Mouse (Mus musculus): ENCODE measurements at regions not wholly inside any gene's neighbourhood (a gene's known extent, or its start where the extent isn't known, plus 50 kb on each side); places are given as distances from the start of the nearest gene placed in this dataset.

- no peaks in the 10 kb centered on the region for H3K79me2 ChIP-seq (ENCODE audit: control insufficient read depth, insufficient read depth)
- no peak for TF ChIP-seq CEBPB (IDR thresholded peaks at IDR 0.05; ENCODE audit: low read depth)
- no peak for TF ChIP-seq USF1 (IDR thresholded peaks at IDR 0.05; ENCODE audit: low read depth)
- TF ChIP-seq MAX (IDR thresholded peaks at IDR 0.05) = no peak
- TF ChIP-seq MYOG (IDR thresholded peaks at IDR 0.05; ENCODE audit: control insufficient read depth, extremely low read depth, insufficient read length) = no peak
- H3K79me3 ChIP-seq (ENCODE audit: low read depth) = no peaks in the 10 kb centered on the region
- H3K36me3 ChIP-seq (ENCODE audit: control insufficient read depth, insufficient read depth) = no peaks in the 10 kb centered on the region
- no peak overlapping the region for H3K4me3 ChIP-seq (ENCODE audit: insufficient read depth, poor library complexity, severe bottlenecking)
- no peaks in the 10 kb centered on the region for H3K27me3 ChIP-seq (ENCODE audit: control insufficient read depth, insufficient read depth, insufficient read length)
- H3ac ChIP-seq (ENCODE audit: control insufficient read depth, insufficient read length, low read depth) = no peak overlapping the region
Measured at GRCm38 (mm10) chr15:59886036-59886435, 130.4 kb downstream of the 4933412E24Rik start.

- H3K36me3 ChIP-seq (ENCODE audit: control insufficient read depth, insufficient read depth) = no peaks in the 10 kb centered on the region
- no peak overlapping the region for H3K4me3 ChIP-seq (ENCODE audit: insufficient read depth, poor library complexity, severe bottlenecking)
- no peaks in the 10 kb centered on the region for H3K27me3 ChIP-seq (ENCODE audit: control insufficient read depth, insufficient read depth, insufficient read length)
- H3K79me3 ChIP-seq (ENCODE audit: low read depth) = no peaks in the 10 kb centered on the region
- no peak for TF ChIP-seq FOSL1 (IDR thresholded peaks at IDR 0.05; ENCODE audit: insufficient read depth, low read length, poor library complexity, severe bottlenecking)
- no peak for TF ChIP-seq CTCF (IDR thresholded peaks at IDR 0.05; ENCODE audit: control insufficient read depth, insufficient read depth, insufficient read length)
- TF ChIP-seq USF1 (IDR thresholded peaks at IDR 0.05; ENCODE audit: low read depth) = no peak
- no peaks in the 10 kb centered on the region for H3K79me2 ChIP-seq (ENCODE audit: control insufficient read depth, insufficient read depth)
- H3ac ChIP-seq (ENCODE audit: control insufficient read depth, insufficient read length, low read depth) = no peak overlapping the region
Measured at GRCm38 (mm10) chr15:59882444-59882843, 134.0 kb downstream of the 4933412E24Rik start.

GRCm38 (mm10) chr15:59880426-59880825, 136.0 kb downstream of the 4933412E24Rik start:
- Histone ChIP-seq H3ac (ENCODE audit: control insufficient read depth, insufficient read length, low read depth) (no peak overlapping the region), H3K4me3 (ENCODE audit: insufficient read depth, poor library complexity, severe bottlenecking) (no peak overlapping the region), H3K79me2 (ENCODE audit: control insufficient read depth, insufficient read depth) (no peaks in the 10 kb centered on the region), H3K27me3 (ENCODE audit: control insufficient read depth, insufficient read depth, insufficient read length) (peaks cover 4% of the 10 kb centered on the region), H3K79me3 (ENCODE audit: low read depth) (no peaks in the 10 kb centered on the region), H3K36me3 (ENCODE audit: control insufficient read depth, insufficient read depth) (no peaks in the 10 kb centered on the region)
- TF ChIP-seq CEBPB (IDR thresholded peaks at IDR 0.05; ENCODE audit: low read depth) (no peak), FOSL1 (IDR thresholded peaks at IDR 0.05; ENCODE audit: insufficient read depth, low read length, poor library complexity, severe bottlenecking) (no peak), CTCF (IDR thresholded peaks at IDR 0.05; ENCODE audit: control insufficient read depth, insufficient read depth, insufficient read length) (no peak), MYOG (IDR thresholded peaks at IDR 0.05; ENCODE audit: control insufficient read depth, extremely low read depth, insufficient read length) (no peak), MAX (IDR thresholded peaks at IDR 0.05) (no peak), USF1 (IDR thresholded peaks at IDR 0.05; ENCODE audit: low read depth) (no peak), MYOD1 (IDR thresholded peaks at IDR 0.05; ENCODE audit: control insufficient read depth, insufficient read length, low read depth) (no peak)

DNA sequence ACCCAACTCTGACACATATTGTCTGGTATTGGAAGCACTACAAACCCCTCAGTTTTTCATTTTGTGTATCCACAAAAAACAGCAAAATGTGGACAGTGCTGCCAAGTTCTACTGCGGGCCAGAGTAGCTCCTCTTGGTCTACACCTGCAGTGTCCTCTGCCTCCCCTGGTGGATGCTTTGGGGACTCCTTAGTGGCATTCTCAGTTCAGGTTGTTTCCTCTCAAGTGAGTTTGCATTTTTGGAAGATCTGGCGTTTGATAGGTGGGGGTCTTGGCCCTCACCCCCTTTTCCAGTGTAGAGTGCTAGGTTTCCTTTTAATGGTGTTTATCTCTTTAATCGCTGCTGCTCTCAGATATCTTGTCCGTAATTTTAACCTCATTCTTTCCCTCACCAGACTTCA, 137.1 kb downstream of the 4933412E24Rik start:
- Histone ChIP-seq H3ac (ENCODE audit: control insufficient read depth, insufficient read length, low read depth) (no peak overlapping the region), H3K79me2 (ENCODE audit: control insufficient read depth, insufficient read depth) (no peaks in the 10 kb centered on the region), H3K27me3 (ENCODE audit: control insufficient read depth, insufficient read depth, insufficient read length) (peaks cover 4% of the 10 kb centered on the region), H3K4me3 (ENCODE audit: insufficient read depth, poor library complexity, severe bottlenecking) (no peak overlapping the region), H3K79me3 (ENCODE audit: low read depth) (no peaks in the 10 kb centered on the region), H3K36me3 (ENCODE audit: control insufficient read depth, insufficient read depth) (no peaks in the 10 kb centered on the region)
- no peak for TF ChIP-seq USF1 (IDR thresholded peaks at IDR 0.05; ENCODE audit: low read depth)
- no peak for TF ChIP-seq CEBPB (IDR thresholded peaks at IDR 0.05; ENCODE audit: low read depth)
- no peak for TF ChIP-seq FOSL1 (IDR thresholded peaks at IDR 0.05; ENCODE audit: insufficient read depth, low read length, poor library complexity, severe bottlenecking)
- no peak for TF ChIP-seq CTCF (IDR thresholded peaks at IDR 0.05; ENCODE audit: control insufficient read depth, insufficient read depth, insufficient read length)
- no peak for TF ChIP-seq MYOG (IDR thresholded peaks at IDR 0.05; ENCODE audit: control insufficient read depth, extremely low read depth, insufficient read length)
- TF ChIP-seq MAX (IDR thresholded peaks at IDR 0.05) = no peak
- TF ChIP-seq MYOD1 (IDR thresholded peaks at IDR 0.05; ENCODE audit: control insufficient read depth, insufficient read length, low read depth) = no peak

DNA sequence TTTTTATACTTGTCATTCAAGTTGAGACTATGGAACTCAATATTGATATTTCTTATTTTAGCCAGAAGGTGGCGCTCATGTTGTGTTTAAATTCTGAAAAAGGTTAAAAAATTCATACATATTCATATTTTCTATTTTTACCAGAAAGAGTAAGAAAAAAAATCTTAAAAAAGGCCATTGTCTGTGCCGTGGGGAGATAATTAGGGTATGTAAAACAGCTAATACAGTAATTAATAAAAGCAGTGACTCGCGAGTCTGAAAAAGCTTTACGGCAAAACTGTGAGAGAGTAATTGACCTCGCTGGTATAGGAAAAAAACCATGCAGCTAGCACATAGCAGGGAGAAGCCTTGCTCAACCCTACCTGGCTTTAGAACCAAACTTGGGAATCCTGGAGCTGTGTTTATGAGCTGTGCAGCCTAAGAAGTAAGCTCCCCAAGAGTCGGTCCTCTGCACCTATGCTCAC, 140.1 kb downstream of the 4933412E24Rik start:
- no peaks in the 10 kb centered on the region for H3K36me3 ChIP-seq (ENCODE audit: control insufficient read depth, insufficient read depth)
- H3K4me3 ChIP-seq (ENCODE audit: insufficient read depth, poor library complexity, severe bottlenecking) = no peak overlapping the region
- TF ChIP-seq MAX (IDR thresholded peaks at IDR 0.05) (no peak), CTCF (IDR thresholded peaks at IDR 0.05; ENCODE audit: control insufficient read depth, insufficient read depth, insufficient read length) (no peak), MYOG (IDR thresholded peaks at IDR 0.05; ENCODE audit: control insufficient read depth, extremely low read depth, insufficient read length) (no peak), USF1 (IDR thresholded peaks at IDR 0.05; ENCODE audit: low read depth) (no peak), MYOD1 (IDR thresholded peaks at IDR 0.05; ENCODE audit: control insufficient read depth, insufficient read length, low read depth) (no peak), CEBPB (IDR thresholded peaks at IDR 0.05; ENCODE audit: low read depth) (no peak), FOSL1 (IDR thresholded peaks at IDR 0.05; ENCODE audit: insufficient read depth, low read length, poor library complexity, severe bottlenecking) (no peak)
- no peaks in the 10 kb centered on the region for H3K79me2 ChIP-seq (ENCODE audit: control insufficient read depth, insufficient read depth)
- H3K27me3 ChIP-seq (ENCODE audit: control insufficient read depth, insufficient read depth, insufficient read length) = peaks cover 4% of the 10 kb centered on the region
- no peak overlapping the region for H3ac ChIP-seq (ENCODE audit: control insufficient read depth, insufficient read length, low read depth)
- H3K79me3 ChIP-seq (ENCODE audit: low read depth) = no peaks in the 10 kb centered on the region

DNA sequence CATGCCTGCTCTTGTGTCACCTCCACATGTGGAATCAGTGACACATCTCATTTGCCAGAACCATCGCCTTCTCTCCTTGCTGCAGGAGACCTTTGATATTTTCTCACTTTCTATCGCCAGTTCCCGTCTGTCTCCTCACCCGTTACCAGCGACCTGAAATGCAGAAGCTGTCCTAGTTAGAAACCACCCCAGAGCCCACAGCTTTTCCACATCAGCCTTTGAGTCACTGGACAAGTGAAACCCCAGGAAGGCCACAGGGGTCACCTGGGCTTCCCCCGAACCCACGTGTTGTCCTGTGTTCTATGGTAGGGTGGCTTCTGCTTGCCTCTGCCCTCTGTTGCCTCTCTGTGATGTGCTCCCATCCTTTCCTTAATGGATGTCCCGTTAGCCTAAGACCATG, 149.7 kb downstream of the 4933412E24Rik start:
- Histone ChIP-seq H3K4me3 (ENCODE audit: insufficient read depth, poor library complexity, severe bottlenecking) (no peak overlapping the region), H3K79me3 (ENCODE audit: low read depth) (no peaks in the 10 kb centered on the region), H3K36me3 (ENCODE audit: control insufficient read depth, insufficient read depth) (no peaks in the 10 kb centered on the region), H3K27me3 (ENCODE audit: control insufficient read depth, insufficient read depth, insufficient read length) (no peaks in the 10 kb centered on the region), H3K79me2 (ENCODE audit: control insufficient read depth, insufficient read depth) (no peaks in the 10 kb centered on the region), H3ac (ENCODE audit: control insufficient read depth, insufficient read length, low read depth) (no peak overlapping the region)
- TF ChIP-seq MYOD1 (IDR thresholded peaks at IDR 0.05; ENCODE audit: control insufficient read depth, insufficient read length, low read depth) (no peak), FOSL1 (IDR thresholded peaks at IDR 0.05; ENCODE audit: insufficient read depth, low read length, poor library complexity, severe bottlenecking) (no peak), CTCF (IDR thresholded peaks at IDR 0.05; ENCODE audit: control insufficient read depth, insufficient read depth, insufficient read length) (no peak), USF1 (IDR thresholded peaks at IDR 0.05; ENCODE audit: low read depth) (no peak), MAX (IDR thresholded peaks at IDR 0.05) (no peak), CEBPB (IDR thresholded peaks at IDR 0.05; ENCODE audit: low read depth) (no peak), MYOG (IDR thresholded peaks at IDR 0.05; ENCODE audit: control insufficient read depth, extremely low read depth, insufficient read length) (no peak)

Measured in C2C12 (cell line).